Mouse (Mus musculus): ENCODE results near the gene Tnk1. TPM values are rescaled to one million over a fixed set of nuclear protein-coding genes. Genes with fewer than 3 reads are reported as not detected.
"Not testable (repeated sequence)": the region's sequence is repeated elsewhere in the genome, so short reads cannot be mapped to it uniquely, and the experiment has no call there.

Tnk1 gene
- total and polyA plus RNA-seq, 2 experiments from 2014 or later, result 0.50 TPM; not detected in 1

DNA sequence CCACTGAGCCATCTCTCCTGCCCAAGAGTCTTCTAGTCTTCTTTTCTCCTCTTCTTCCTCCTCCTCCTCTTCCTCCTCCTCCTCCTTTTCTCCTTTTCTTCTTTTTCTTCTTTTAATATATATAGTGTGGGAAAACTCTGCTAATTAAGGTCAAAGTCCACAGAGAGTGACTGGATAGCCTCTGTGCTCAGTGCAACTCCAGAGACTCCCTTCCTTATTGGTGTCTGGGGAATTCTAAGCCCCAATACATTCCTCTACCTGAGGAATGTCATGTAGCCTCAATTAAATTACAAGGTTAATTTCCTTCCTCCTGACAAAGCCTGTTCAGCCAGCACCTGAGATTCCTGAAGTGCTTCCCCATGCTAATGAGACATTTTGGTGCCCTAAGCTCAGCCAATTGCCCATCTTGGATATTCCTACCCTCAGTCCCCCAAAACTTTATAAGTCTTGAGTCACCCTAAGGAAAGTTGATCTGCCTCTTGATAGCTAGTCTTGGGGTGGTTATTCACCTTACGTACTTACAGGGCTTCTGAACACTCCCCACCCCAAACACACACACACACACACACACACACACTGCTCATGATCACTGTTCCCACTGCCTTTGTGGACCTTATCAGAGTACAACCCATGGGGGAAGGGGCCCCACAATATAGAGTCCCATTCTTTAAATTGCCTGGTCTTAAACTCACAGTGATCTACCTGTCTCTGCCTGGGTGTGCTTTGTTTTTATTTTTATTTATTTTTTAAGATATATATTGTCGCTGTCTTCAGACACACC lies 11.9 kb upstream of the Tnk1 start:
- no peaks in the 10 kb centered on the region for H3K27me3 ChIP-seq (ENCODE audit: control insufficient read depth, insufficient read depth, low read length)
- H3K9ac ChIP-seq (replicated peaks; ENCODE audit: low read depth, low read length), result no peak overlapping the region
- 88% methylated on average over 2 of the region's 2 CpGs for WGBS
- no peaks in the 10 kb centered on the region for H3K9me3 ChIP-seq (replicated peaks; ENCODE audit: control insufficient read depth, low read length)
- H3K4me2 ChIP-seq (ENCODE audit: low read depth, low read length), result no peak overlapping the region
- H3K4me1 ChIP-seq (ENCODE audit: control insufficient read depth, insufficient read depth), result no peaks in the 10 kb centered on the region
- TF ChIP-seq CTCF (IDR thresholded peaks at IDR 0.05; ENCODE audit: low read depth), result no peak
- no peak for TF ChIP-seq EP300 (IDR thresholded peaks at IDR 0.05; ENCODE audit: low read depth)
- ATAC-seq (ENCODE audit: insufficient read depth, low read depth) (no peak), DNase-seq (ENCODE audit: low spot score) (no peak)
- H3K4me3 ChIP-seq (ENCODE audit: low read depth, low read length), result no peak overlapping the region
- no peak overlapping the region for H3K27ac ChIP-seq (ENCODE audit: low read depth)
- no peaks in the 10 kb centered on the region for H3K36me3 ChIP-seq (replicated peaks; ENCODE audit: control insufficient read depth, insufficient read depth, low read length)

DNA sequence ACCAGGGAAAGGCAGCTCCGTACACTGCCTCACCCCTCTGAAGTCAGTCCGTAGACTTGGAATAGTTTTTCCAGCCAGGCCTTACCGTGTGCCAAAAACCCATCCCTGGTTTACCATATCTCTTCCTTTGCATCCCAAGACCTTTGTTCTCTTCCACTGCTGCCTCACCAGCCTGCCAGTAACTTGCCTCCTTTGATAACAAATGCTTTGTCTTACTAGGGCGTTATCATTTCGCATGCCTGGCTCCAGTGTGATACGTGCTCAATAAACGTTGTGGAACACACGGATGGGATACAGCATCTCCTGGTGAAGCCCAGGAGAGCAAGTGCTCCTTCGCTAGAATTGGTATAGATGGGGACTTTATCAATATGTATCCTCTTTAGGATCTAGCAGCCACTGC lies 8.8 kb upstream of the Tnk1 start:
- ATAC-seq (ENCODE audit: insufficient read depth, low read depth), result no peak
- 31% methylated on average over 9 of the region's 9 CpGs for WGBS
- TF ChIP-seq CTCF (IDR thresholded peaks at IDR 0.05; ENCODE audit: low read depth) (no peak), EP300 (IDR thresholded peaks at IDR 0.05; ENCODE audit: low read depth) (no peak)

DNA sequence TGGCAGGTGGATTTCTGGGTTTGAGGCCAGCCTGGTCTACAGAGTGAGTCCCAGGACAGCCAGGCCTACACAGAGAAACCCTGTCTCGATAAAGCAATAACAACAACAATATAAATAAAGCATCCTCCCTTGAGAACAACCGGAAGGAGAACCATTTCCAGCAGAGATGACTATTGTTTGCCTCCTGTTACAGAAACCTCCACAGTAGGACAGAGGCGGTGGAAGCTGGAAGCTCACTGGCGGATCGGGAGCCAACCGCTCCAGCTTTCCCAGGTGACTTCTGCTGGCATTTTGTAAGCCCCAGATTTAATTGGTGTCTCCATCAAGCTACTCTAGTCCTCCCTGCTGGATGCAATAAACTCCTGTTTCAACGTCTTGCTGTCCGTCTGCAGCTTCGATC lies 7.0 kb upstream of the Tnk1 start:
- Histone ChIP-seq H3K9ac (replicated peaks; ENCODE audit: low read depth, low read length) (no peak overlapping the region), H3K27me3 (ENCODE audit: control insufficient read depth, insufficient read depth, low read length) (no peaks in the 10 kb centered on the region), H3K9me3 (replicated peaks; ENCODE audit: control insufficient read depth, low read length) (no peaks in the 10 kb centered on the region), H3K4me2 (ENCODE audit: low read depth, low read length) (no peak overlapping the region), H3K27ac (ENCODE audit: low read depth) (no peak overlapping the region), H3K4me3 (ENCODE audit: low read depth, low read length) (no peak overlapping the region), H3K36me3 (replicated peaks; ENCODE audit: control insufficient read depth, insufficient read depth, low read length) (no peaks in the 10 kb centered on the region), H3K4me1 (ENCODE audit: control insufficient read depth, insufficient read depth) (no peaks in the 10 kb centered on the region)
- ATAC-seq (ENCODE audit: insufficient read depth, low read depth) (no peak), DNase-seq (ENCODE audit: low spot score) (no peak)
- TF ChIP-seq EP300 (IDR thresholded peaks at IDR 0.05; ENCODE audit: low read depth), result no peak
- no peak for TF ChIP-seq CTCF (IDR thresholded peaks at IDR 0.05; ENCODE audit: low read depth)
- WGBS, result 76% methylated on average over 9 of the region's 9 CpGs

More for the DNA sequence above, 8.8 kb upstream of the Tnk1 start:
- no peaks in the 10 kb centered on the region for H3K27me3 ChIP-seq (ENCODE audit: control insufficient read depth, insufficient read depth, low read length)
- H3K4me3 ChIP-seq (ENCODE audit: low read depth, low read length), result no peak overlapping the region
- H3K27ac ChIP-seq (ENCODE audit: low read depth), result no peak overlapping the region
- no peaks in the 10 kb centered on the region for H3K36me3 ChIP-seq (replicated peaks; ENCODE audit: control insufficient read depth, insufficient read depth, low read length)
- no peaks in the 10 kb centered on the region for H3K9me3 ChIP-seq (replicated peaks; ENCODE audit: control insufficient read depth, low read length)
- DNase-seq (ENCODE audit: low spot score), result no peak
- no peak overlapping the region for H3K9ac ChIP-seq (replicated peaks; ENCODE audit: low read depth, low read length)
- no peak overlapping the region for H3K4me2 ChIP-seq (ENCODE audit: low read depth, low read length)
- H3K4me1 ChIP-seq (ENCODE audit: control insufficient read depth, insufficient read depth), result no peaks in the 10 kb centered on the region

DNA sequence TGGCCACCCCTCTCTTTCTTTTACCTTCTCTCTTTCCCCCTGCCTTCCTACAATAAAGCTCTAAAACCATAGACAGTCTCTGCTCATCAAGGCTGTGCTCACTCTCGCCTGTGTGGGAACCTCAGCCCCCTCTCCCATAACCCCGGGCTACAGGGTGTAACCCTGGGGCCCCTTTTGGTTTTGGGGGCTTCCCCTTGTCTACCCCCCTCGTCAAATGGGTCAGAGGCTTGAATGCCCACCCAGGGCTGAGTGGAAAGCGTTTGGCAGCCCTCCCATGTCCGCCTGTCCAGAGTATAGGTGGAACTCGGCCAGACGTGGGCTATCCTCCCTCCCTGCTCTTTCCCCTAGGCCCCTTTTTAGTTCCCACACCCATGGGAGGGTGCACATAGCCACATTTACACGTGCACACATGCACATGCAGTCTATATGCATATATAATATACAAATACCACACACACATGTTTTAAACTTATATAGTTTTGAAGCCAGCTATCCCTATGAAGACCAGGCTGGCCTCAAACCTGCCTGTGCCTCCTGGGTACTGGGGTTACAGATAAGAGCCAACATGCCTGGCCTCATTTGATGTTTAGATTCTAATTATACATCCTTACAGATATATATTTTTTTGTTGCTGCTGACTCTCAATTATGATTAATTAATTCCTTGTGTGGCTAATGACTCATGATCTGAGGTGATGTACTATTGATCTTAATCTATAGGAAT lies 5.8 kb upstream of the Tnk1 start:
- Histone ChIP-seq H3K4me3 (ENCODE audit: low read depth, low read length) (no peak overlapping the region), H3K4me2 (ENCODE audit: low read depth, low read length) (no peak overlapping the region), H3K27me3 (ENCODE audit: control insufficient read depth, insufficient read depth, low read length) (peaks cover 1% of the 10 kb centered on the region; the same call in 1 of the 2 replicates), H3K9ac (replicated peaks; ENCODE audit: low read depth, low read length) (no peak overlapping the region), H3K36me3 (replicated peaks; ENCODE audit: control insufficient read depth, insufficient read depth, low read length) (no peaks in the 10 kb centered on the region), H3K4me1 (ENCODE audit: control insufficient read depth, insufficient read depth) (no peaks in the 10 kb centered on the region), H3K27ac (ENCODE audit: low read depth) (no peak overlapping the region), H3K9me3 (replicated peaks; ENCODE audit: control insufficient read depth, low read length) (no peaks in the 10 kb centered on the region)
- TF ChIP-seq CTCF (IDR thresholded peaks at IDR 0.05; ENCODE audit: low read depth), result no peak
- no peak for TF ChIP-seq EP300 (IDR thresholded peaks at IDR 0.05; ENCODE audit: low read depth)
- ATAC-seq (ENCODE audit: insufficient read depth, low read depth) (no peak), DNase-seq (ENCODE audit: low spot score) (no peak)
- WGBS, result 38% methylated on average over 8 of the region's 8 CpGs

DNA sequence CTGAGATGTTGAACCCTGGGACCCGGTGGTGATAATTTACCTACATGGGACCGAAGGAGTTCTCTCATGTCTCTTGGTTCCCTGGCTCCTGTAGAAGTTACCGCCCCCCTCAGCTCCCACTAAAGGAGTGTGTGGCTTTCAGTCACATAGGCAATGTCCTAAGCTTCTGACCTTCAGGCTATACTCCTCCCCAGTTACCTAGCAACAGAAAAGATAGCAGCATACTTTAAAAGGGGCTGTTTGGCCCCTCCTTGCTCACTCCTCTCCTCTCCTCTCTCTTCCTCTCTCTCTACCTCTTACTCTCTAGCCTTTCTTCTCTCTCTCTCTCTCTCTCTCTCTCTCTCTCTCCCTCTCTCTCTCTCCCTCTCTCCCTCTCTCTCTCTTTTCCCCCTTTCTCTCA lies 5.2 kb upstream of the Tnk1 start:
- not testable (repeated sequence) for ATAC-seq (ENCODE audit: insufficient read depth, low read depth); H3K4me1 ChIP-seq (ENCODE audit: control insufficient read depth, insufficient read depth); DNase-seq (ENCODE audit: low spot score); H3K4me2 ChIP-seq (ENCODE audit: low read depth, low read length); H3K27me3 ChIP-seq (ENCODE audit: control insufficient read depth, insufficient read depth, low read length); H3K9ac ChIP-seq (replicated peaks; ENCODE audit: low read depth, low read length); H3K4me3 ChIP-seq (ENCODE audit: low read depth, low read length); H3K36me3 ChIP-seq (replicated peaks; ENCODE audit: control insufficient read depth, insufficient read depth, low read length); H3K9me3 ChIP-seq (replicated peaks; ENCODE audit: control insufficient read depth, low read length); H3K27ac ChIP-seq (ENCODE audit: low read depth)
- WGBS, result 47% methylated on average over 3 of the region's 3 CpGs
